Mouse (Mus musculus) megakaryocyte-erythroid progenitor cell, adult 5-6 weeks (primary cell): Measurements from ENCODE around the gene Psph. TPM values are rescaled to one million over a fixed set of nuclear protein-coding genes. Genes with fewer than 3 reads are reported as not detected.
"Not testable (repeated sequence)": the region's sequence is repeated elsewhere in the genome, so short reads cannot be mapped to it uniquely, and the experiment has no call there.

Experiments used
- ATAC-seq: replicated peaks from 2 replicates; pipeline ENCODE4 v1.8.0; 2016; ENCODE audit warnings: mild to moderate bottlenecking, inconsistent platforms; ENCODE audit not compliant: severe bottlenecking, poor library complexity, low FRiP score, low TSS enrichment
- total RNA-seq, 2 experiments: library from RNA; stranded (forward) in 1 of 2; stranded (reverse) in 1 of 2; fragments of 200-1000, 215-1000 nt in 1 of 2; fragments of >200 nt in 1 of 2; fragmentation: Nextera tagmentation in 1 of 2; gene quantifications; 2 replicates each; pipeline ENCODE4 v1.2.3; 2014 to 2017

Gene Psph
- 17.2 and 22.8 TPM in 2 replicates for total RNA-seq (2014; fragmentation: Nextera tagmentation)
- 20.6 and 21.1 TPM in 2 replicates for total RNA-seq (2017)

GRCm38 (mm10) chr5:129786818-129787790, at the start of gene Psph:
Gene Psph, minus strand, starts transcription at chr5:129787449.
- peak; percentile 94 for ATAC-seq

- not testable (repeated sequence) for ATAC-seq
Measured at GRCm38 (mm10) chr5:129790591-129790990, 3.3 kb upstream of the Psph start.

GRCm38 (mm10) chr5:129787818-129788593, 757 bp upstream of the Psph start:
- ATAC-seq, result no peak

GRCm38 (mm10) chr5:129786161-129786560, 1.1 kb downstream of the Psph start:
- no peak for ATAC-seq

GRCm38 (mm10) chr5:129785235-129785870, 1.9 kb downstream of the Psph start:
- no peak for ATAC-seq

GRCm38 (mm10) chr5:129782211-129782610, 5.0 kb downstream of the Psph start:
- ATAC-seq, result no peak

GRCm38 (mm10) chr5:129780131-129780530, 7.1 kb downstream of the Psph start:
- no peak for ATAC-seq

- ATAC-seq, result peak; percentile 85
Measured at GRCm38 (mm10) chr5:129778996-129779716, 8.1 kb downstream of the Psph start.

- no peak for ATAC-seq
Measured at GRCm38 (mm10) chr5:129778348-129778995, 8.8 kb downstream of the Psph start.

- no peak for ATAC-seq
Measured at GRCm38 (mm10) chr5:129774661-129775060, 12.6 kb downstream of the Psph start.

GRCm38 (mm10) chr5:129773330-129773729, 13.9 kb downstream of the Psph start:
- ATAC-seq, result not testable (repeated sequence)

- no peak for ATAC-seq
Measured at GRCm38 (mm10) chr5:129772433-129772832, 14.8 kb downstream of the Psph start.

- peak; percentile 30; the same call in 1 of the 2 replicates for ATAC-seq
Measured at GRCm38 (mm10) chr5:129770443-129771355, 16.6 kb downstream of the Psph start.

- no peak for ATAC-seq
Measured at GRCm38 (mm10) chr5:129761865-129762540, 25.2 kb downstream of the Psph start.

GRCm38 (mm10) chr5:129759929-129760480, 27.2 kb downstream of the Psph start:
- ATAC-seq, result no peak

- ATAC-seq, result no peak
Measured at GRCm38 (mm10) chr5:129756886-129757285, 30.4 kb downstream of the Psph start.

- no peak for ATAC-seq
Measured at GRCm38 (mm10) chr5:129744050-129744449, 43.2 kb downstream of the Psph start.
